14 mouse cellular contexts compared by ENCODE assay signal in genomic region chr1:89763912-89764311, GRCm38 (mm10).
DNase-seq lines count a peak whose midpoint lies in the region; ATAC-seq lines count a peak whose summit lies in the region.
"Had no signal": no experiment of that assay in that cellular context is flagged by ENCODE, and none has a peak within 500 bp of the region (broad histone marks: within the 10 kb centered on the region; RNA-seq: fewer than 3 reads in every experiment).

No protein-coding gene starts in this region.

- DNase-seq in kidney, postnatal 4 days: peak; percentile 42 to 45
- peak; percentile 78 for DNase-seq in embryo, embryonic 9.5 days (ENCODE audit: extremely low spot score)
- DNase-seq in forelimb bud, embryonic 11.5 days (ENCODE audit: low read depth, low spot score): peak; percentile 69
- no peak for DNase-seq in left cerebral cortex, adult 18-20 months (ENCODE audit: low spot score in 2 of 2)
- no peak for DNase-seq in thymus, postnatal 14 days
- DNase-seq in adrenal gland, postnatal 4 days (ENCODE audit: low spot score in 2 of 2): no peak
- DNase-seq: cerebellum, adult 18-20 months; kidney, adult 9 months; thymus, postnatal 25 days had no signal

- peaks cover 5% of the 10 kb centered on the region; the same call in 1 of the 2 replicates for H3K4me1 ChIP-seq in kidney, embryonic 15.5 days
- H3K4me1 ChIP-seq in midbrain, embryonic 13.5 days (replicated peaks): peaks cover 39% of the 10 kb centered on the region

- no peak overlapping the region for H3K4me2 ChIP-seq in kidney, embryonic 15.5 days
- H3K4me2 ChIP-seq in midbrain, embryonic 13.5 days (replicated peaks): no peak overlapping the region
- H3K4me2 ChIP-seq: heart, embryonic 13.5 days had no signal

- H3K27me3 ChIP-seq in kidney, embryonic 15.5 days: no peaks in the 10 kb centered on the region
- H3K27me3 ChIP-seq in midbrain, embryonic 13.5 days: no peaks in the 10 kb centered on the region
- H3K27me3 ChIP-seq: CH12.LX; heart, embryonic 13.5 days had no signal

- ATAC-seq in kidney, embryonic 15.5 days (replicated peaks; ENCODE audit: low FRiP score): no peak
- ATAC-seq in midbrain, embryonic 13.5 days: peak; percentile 21; the same call in 1 of the 2 replicates
- ATAC-seq: activated CD4-positive, CD25-positive, alpha-beta regulatory T cell, adult 4 months had no signal

- no peaks in the 10 kb centered on the region for H3K9me3 ChIP-seq in kidney, embryonic 15.5 days (replicated peaks)
- no peaks in the 10 kb centered on the region for H3K9me3 ChIP-seq in midbrain, embryonic 13.5 days
- H3K9me3 ChIP-seq: heart, embryonic 13.5 days had no signal

- WGBS in kidney, embryonic 15.5 days: 21% methylated on average over 3 of the region's 3 CpGs
- WGBS in midbrain, embryonic 13.5 days: 7% methylated on average over 3 of the region's 3 CpGs

- 0 out of 2 replicates have a peak, but pooled peaks cover 3% of the 10 kb centered on the region for H3K36me3 ChIP-seq in kidney, embryonic 15.5 days
- H3K36me3 ChIP-seq in midbrain, embryonic 13.5 days: peaks cover 17% of the 10 kb centered on the region

- no peak overlapping the region for H3K9ac ChIP-seq in kidney, embryonic 15.5 days
- no peak overlapping the region for H3K9ac ChIP-seq in midbrain, embryonic 13.5 days (replicated peaks)
- H3K9ac ChIP-seq: heart, embryonic 13.5 days had no signal

- no peak overlapping the region for H3K27ac ChIP-seq in kidney, embryonic 15.5 days
- H3K27ac ChIP-seq in midbrain, embryonic 13.5 days: no peak overlapping the region
- H3K27ac ChIP-seq: heart, embryonic 13.5 days had no signal

- no peak overlapping the region for H3K4me3 ChIP-seq in kidney, embryonic 15.5 days (replicated peaks)
- H3K4me3 ChIP-seq in midbrain, embryonic 13.5 days (replicated peaks): no peak overlapping the region
- H3K4me3 ChIP-seq: heart, embryonic 13.5 days had no signal

Comparison
In these comparisons a context has a peak if more than half of its experiments do, and no peak if none do; other contexts are left out.
1. DNase-seq: peak in kidney, postnatal 4 days (2 of 2), embryo, embryonic 9.5 days (single experiment) and forelimb bud, embryonic 11.5 days (single experiment); none in left cerebral cortex, adult 18-20 months (0 of 2), thymus, postnatal 14 days (single experiment) and adrenal gland, postnatal 4 days (0 of 2).